In the genomic region with DNA sequence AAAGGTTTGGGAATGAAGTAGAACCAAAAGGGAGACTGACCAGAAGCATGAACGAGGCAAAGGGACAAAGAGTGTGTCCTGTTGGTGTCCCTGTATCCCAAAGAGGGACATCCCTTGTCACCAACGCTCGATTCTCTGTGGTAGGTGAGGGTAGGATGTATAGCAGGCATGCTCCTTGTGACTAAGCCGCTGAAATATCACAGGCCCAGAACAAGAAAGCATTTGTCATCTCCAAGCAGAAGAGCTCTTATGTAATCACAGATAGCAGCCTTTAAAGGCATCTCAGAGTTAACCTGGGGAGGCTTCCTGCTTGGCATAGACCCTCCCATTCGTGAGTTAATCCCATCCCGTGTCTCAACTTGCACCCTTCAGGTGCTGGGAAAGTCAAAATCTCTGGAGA, we compare ENCODE assay signal across 27 mouse cellular contexts. TPM values are rescaled to one million over a fixed set of nuclear protein-coding genes. Genes with fewer than 3 reads are reported as not detected.
A peak's percentile ranks its signal among the peaks of the same experiment; 100 is the strongest.
DNase-seq lines count a peak whose midpoint lies in the region; ATAC-seq and TF ChIP-seq lines count a peak whose summit lies in the region.
"Had no signal": no experiment of that assay in that cellular context is flagged by ENCODE, and none has a peak within 500 bp of the region (broad histone marks: within the 10 kb centered on the region; RNA-seq: fewer than 3 reads in every experiment).

No protein-coding gene starts in this region.

- no peak overlapping the region for H3K4me2 ChIP-seq in forebrain, postnatal 0 days (ENCODE audit: low read depth)
- H3K4me2 ChIP-seq in forebrain, embryonic 11.5 days (ENCODE audit: low read depth, low read length, severe bottlenecking) = no peak overlapping the region
- H3K4me2 ChIP-seq: embryonic facial prominence, embryonic 12.5 days; forebrain, embryonic 12.5 days had no signal

- ATAC-seq in forebrain, postnatal 0 days = peak; percentile 32; the same call in 1 of the 2 replicates
- no peak for ATAC-seq in forebrain, embryonic 11.5 days (replicated peaks; ENCODE audit: low FRiP score)
- ATAC-seq: activated CD4-positive, CD25-positive, alpha-beta regulatory T cell, adult 4 months; CD4-positive, CD25-positive, alpha-beta regulatory T cell, adult 4 months; forebrain, embryonic 14.5 days; forebrain, embryonic 16.5 days; Patski had no signal

- no peaks in the 10 kb centered on the region for H3K36me3 ChIP-seq in forebrain, postnatal 0 days (ENCODE audit: insufficient read depth)
- no peaks in the 10 kb centered on the region for H3K36me3 ChIP-seq in forebrain, embryonic 11.5 days (ENCODE audit: control insufficient read depth, insufficient read depth, low read length)
- H3K36me3 ChIP-seq: embryonic facial prominence, embryonic 10.5 days; embryonic facial prominence, embryonic 12.5 days; forebrain, embryonic 12.5 days; G1E had no signal

- H3K9ac ChIP-seq in forebrain, postnatal 0 days = no peak overlapping the region
- no peak overlapping the region for H3K9ac ChIP-seq in forebrain, embryonic 11.5 days (ENCODE audit: low read length)
- H3K9ac ChIP-seq: embryonic facial prominence, embryonic 12.5 days; forebrain, embryonic 12.5 days had no signal

- no peaks in the 10 kb centered on the region for H3K4me1 ChIP-seq in forebrain, postnatal 0 days (ENCODE audit: insufficient read depth)
- H3K4me1 ChIP-seq in forebrain, embryonic 11.5 days (replicated peaks; ENCODE audit: control insufficient read depth, insufficient read depth, low read length) = no peaks in the 10 kb centered on the region
- H3K4me1 ChIP-seq: embryonic facial prominence, embryonic 12.5 days; forebrain, embryonic 12.5 days had no signal

- TF ChIP-seq CTCF in forebrain, postnatal 0 days (IDR thresholded peaks at IDR 0.05; ENCODE audit: low read depth) = no peak
- no peak for TF ChIP-seq CTCF in left cerebral cortex, adult 2 months (IDR thresholded peaks at IDR 0.05)

- no peak overlapping the region for H3K4me3 ChIP-seq in forebrain, postnatal 0 days (ENCODE audit: low read depth, low read length)
- H3K4me3 ChIP-seq in forebrain, embryonic 11.5 days (ENCODE audit: low read depth, low read length) = no peak overlapping the region
- no peak overlapping the region for H3K4me3 ChIP-seq in left cerebral cortex, adult 2 months
- H3K4me3 ChIP-seq: embryonic facial prominence, embryonic 10.5 days; embryonic facial prominence, embryonic 12.5 days; forebrain, embryonic 12.5 days had no signal

- intact Hi-C loops in left cerebral cortex, adult 2 months (cut with DNase I) = no loop called here

- no peaks in the 10 kb centered on the region for H3K27me3 ChIP-seq in forebrain, postnatal 0 days (ENCODE audit: insufficient read depth, low read length)
- no peaks in the 10 kb centered on the region for H3K27me3 ChIP-seq in forebrain, embryonic 11.5 days (ENCODE audit: control insufficient read depth, insufficient read depth, low read length)
- H3K27me3 ChIP-seq: CH12.LX had no signal

- no peak for DNase-seq in forebrain, postnatal 0 days
- no peak for DNase-seq in forebrain, embryonic 11.5 days (ENCODE audit: low spot score)
- DNase-seq in left cerebral cortex, adult 2 months (ENCODE audit: extremely low spot score in 1 of 2, low spot score in 2 of 2) = no peak
- DNase-seq in left cerebral cortex, adult 18-20 months (ENCODE audit: low spot score in 2 of 2) = no peak
- peak; percentile 67 for DNase-seq in brain, adult 2 months (ENCODE audit: low read depth, low spot score)
- DNase-seq in kidney, postnatal 14 days = no peak
- DNase-seq: adrenal gland, adult 8-10 months; adrenal gland, postnatal 14 days; adrenal gland, postnatal 36 days; B cell, adult 2 months; cerebellum, adult 11 months; cerebellum, adult 18-20 months; cerebellum, adult 8-10 months; cerebellum, adult 9-11 months; cerebellum, postnatal 14 days; cerebellum, postnatal 36 days had no signal

- WGBS in forebrain, postnatal 0 days = 71% methylated on average over 6 of the region's 6 CpGs
- WGBS in forebrain, embryonic 11.5 days = 79% methylated on average over 6 of the region's 6 CpGs

- H3K9me3 ChIP-seq in forebrain, postnatal 0 days (ENCODE audit: low read length) = no peaks in the 10 kb centered on the region
- H3K9me3 ChIP-seq in forebrain, embryonic 11.5 days (ENCODE audit: control insufficient read depth, low read length) = no peaks in the 10 kb centered on the region
- H3K9me3 ChIP-seq: embryonic facial prominence, embryonic 10.5 days; embryonic facial prominence, embryonic 12.5 days; forebrain, embryonic 12.5 days; G1E had no signal

- H3K27ac ChIP-seq in forebrain, postnatal 0 days (ENCODE audit: low read depth, low read length) = no peak overlapping the region
- no peak overlapping the region for H3K27ac ChIP-seq in forebrain, embryonic 11.5 days (ENCODE audit: low read depth, low read length)
- H3K27ac ChIP-seq in left cerebral cortex, adult 2 months = peak overlapping the region; percentile 53
- H3K27ac ChIP-seq: embryonic facial prominence, embryonic 10.5 days; embryonic facial prominence, embryonic 12.5 days; forebrain, embryonic 12.5 days had no signal

RNA-seq across cellular contexts. Expression of a gene that starts 8.8 kb away (rescaled TPM):
- total RNA-seq in forebrain, postnatal 0 days (2014; rRNA removed) = 33.6 and 54.7 TPM in 2 replicates
- 15.2 and 20.5 TPM in 2 replicates for polyA plus RNA-seq in forebrain, postnatal 0 days (2015; fragmentation: Nextera tagmentation; extraction: Ambion mirVana)
- polyA plus RNA-seq in forebrain, embryonic 11.5 days (2014; fragmentation: Nextera tagmentation; extraction: Ambion mirVana) = 0.21 and 0.93 TPM in 2 replicates
- 10 to 100 TPM; 63.5 to 94.5 TPM for total RNA-seq in left cerebral cortex, adult 2 months (2021)
- 100 to 1,000 TPM in 1 of 2 experiments, 10 to 100 TPM in 1; 81.1 to 117 TPM for total RNA-seq in left cerebral cortex, adult 18-20 months (2021)
- total RNA-seq: CH12.LX; common myeloid progenitor, adult 5-6 weeks had no signal
- polyA plus RNA-seq: activated CD4-positive, CD25-positive, alpha-beta regulatory T cell, adult 4 months; CD4-positive, CD25-positive, alpha-beta regulatory T cell, adult 4 months; G1E had no signal
